Mouse (Mus musculus) lung, postnatal 0 days (tissue): Measurements from ENCODE around the gene Abcc5.

Experiments used
- CTCF ChIP-seq: IDR thresholded peaks from 2 replicates; pipeline ENCODE4 v1.5.1; 2016; ENCODE audit warnings: antibody characterized with exemption, mild to moderate bottlenecking
- EP300 ChIP-seq: IDR thresholded peaks from 2 replicates; pipeline ENCODE4 v1.6.1; 2016; ENCODE audit warnings: antibody characterized with exemption, mild to moderate bottlenecking, control low read depth

DNA sequence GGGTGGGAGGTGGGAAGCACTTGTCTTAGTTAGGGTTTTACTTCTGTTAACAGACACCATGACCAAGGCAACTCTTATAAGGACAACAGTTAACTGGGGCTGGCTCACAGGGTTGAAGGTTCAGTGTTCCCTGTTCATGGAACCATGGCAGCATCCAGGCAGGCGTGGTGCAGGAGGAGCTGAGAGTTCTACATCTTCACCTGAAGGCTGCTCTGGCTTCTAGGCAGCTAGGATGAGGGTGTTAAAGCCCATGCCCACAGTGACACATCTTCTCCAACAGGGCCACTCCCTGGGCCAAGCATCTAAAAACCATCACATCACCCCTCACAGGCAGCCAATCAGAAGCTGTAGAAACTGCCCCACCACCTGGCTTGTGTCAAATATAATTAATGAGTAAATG, 45.5 kb upstream of the Abcc5 start:
- TF ChIP-seq EP300 (no peak), CTCF (no peak)
